Mouse (Mus musculus) kidney, adult 2 months (tissue): ENCODE results near the gene Dnaic1.

Experiments
- CTCF ChIP-seq: fragments of 200-500 bp; conservative IDR thresholded peaks from 2 replicates; pipeline ENCODE4 v1.5.1; 2011; ENCODE audit warnings: low read depth, mild to moderate bottlenecking, control low read depth, low read length, moderate library complexity, mixed read lengths; ENCODE audit not compliant: insufficient read depth, insufficient read length
- POLR2A ChIP-seq: fragments of 200-500 bp; IDR thresholded peaks from one replicate; pipeline ENCODE4 v1.6.1; 2011; ENCODE audit warnings: low read depth, low read length, control low read depth

DNA sequence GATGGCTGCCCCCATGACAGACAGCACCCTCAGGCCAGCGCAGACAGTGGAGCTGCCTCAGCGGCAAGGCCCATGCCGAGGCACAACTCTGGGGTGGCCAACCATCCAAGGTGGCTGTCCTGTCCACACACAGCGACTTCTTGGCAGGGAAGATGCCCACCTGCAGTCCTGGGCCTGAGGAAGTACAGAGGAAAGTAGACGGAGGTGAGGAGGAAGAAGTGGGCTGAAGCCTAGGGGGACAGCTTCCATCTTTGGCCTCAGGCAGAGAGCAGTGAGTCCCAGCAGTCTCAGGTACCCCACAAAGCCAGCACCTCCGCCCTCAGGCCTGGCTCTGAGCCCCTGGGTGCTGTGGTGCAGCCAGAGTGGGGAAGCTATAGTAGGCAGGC is 69.2 kb downstream of the Dnaic1 start:
- TF ChIP-seq CTCF (no peak), POLR2A (no peak)
